Mouse (Mus musculus) layer of hippocampus, adult 9-10 months (tissue): ENCODE results near the gene Mtg1.
"Not testable (repeated sequence)": the region's sequence is repeated elsewhere in the genome, so short reads cannot be mapped to it uniquely, and the experiment has no call there.

Experiments
- DNase-seq: peaks from one replicate; pipeline ENCODE4 v3.0.0; 2022; ENCODE audit warnings: low spot score

The Mtg1 gene

GRCm38 (mm10) chr7:140127911-140128310 is 9.5 kb upstream of the Mtg1 start:
- no peak for DNase-seq

- not testable (repeated sequence) for DNase-seq
Measured at GRCm38 (mm10) chr7:140132184-140132583, 5.2 kb upstream of the Mtg1 start.

GRCm38 (mm10) chr7:140134033-140134432 is 3.3 kb upstream of the Mtg1 start:
- not testable (repeated sequence) for DNase-seq

GRCm38 (mm10) chr7:140135106-140135770 is 2.1 kb upstream of the Mtg1 start:
- no peak for DNase-seq

- DNase-seq: no peak
Measured at GRCm38 (mm10) chr7:140138021-140138310, 602 bp downstream of the Mtg1 start.

GRCm38 (mm10) chr7:140141350-140141749 is 4.0 kb downstream of the Mtg1 start:
- no peak for DNase-seq

GRCm38 (mm10) chr7:140144550-140144949 is 7.2 kb downstream of the Mtg1 start:
- DNase-seq: no peak

GRCm38 (mm10) chr7:140153383-140153782 is 16.0 kb downstream of the Mtg1 start:
- no peak for DNase-seq

- DNase-seq: no peak
Measured at GRCm38 (mm10) chr7:140153829-140154217, 16.5 kb downstream of the Mtg1 start.

GRCm38 (mm10) chr7:140154218-140154927 is 17.0 kb downstream of the Mtg1 start, which contains the start of gene Sprn:
Sprn (minus strand) TSS chr7:140154877.
- no peak for DNase-seq

- DNase-seq: no peak
Measured at GRCm38 (mm10) chr7:140160363-140160762, 23.0 kb downstream of the Mtg1 start.

- no peak for DNase-seq
Measured at GRCm38 (mm10) chr7:140164664-140165063, 27.3 kb downstream of the Mtg1 start, which contains the start of gene Olfr522. Olfr522 (minus strand) TSS chr7:140164764.

- no peak for DNase-seq
Measured at GRCm38 (mm10) chr7:140167950-140168349, 30.6 kb downstream of the Mtg1 start.

GRCm38 (mm10) chr7:140169386-140169785 is 32.0 kb downstream of the Mtg1 start:
- DNase-seq: no peak

- no peak for DNase-seq
Measured at GRCm38 (mm10) chr7:140170863-140171262, 33.5 kb downstream of the Mtg1 start.

GRCm38 (mm10) chr7:140172936-140173335 is 35.6 kb downstream of the Mtg1 start, which contains the start of gene Olfr523:
Olfr523 (plus strand) TSS chr7:140173217.
- DNase-seq: no peak

GRCm38 (mm10) chr7:140179176-140179575 is 41.8 kb downstream of the Mtg1 start:
- DNase-seq: no peak

- no peak for DNase-seq
Measured at GRCm38 (mm10) chr7:140180692-140181091, 43.3 kb downstream of the Mtg1 start.

GRCm38 (mm10) chr7:140184206-140184605 is 46.8 kb downstream of the Mtg1 start:
- DNase-seq: no peak

- DNase-seq: no peak
Measured at GRCm38 (mm10) chr7:140186646-140187620, 49.6 kb downstream of the Mtg1 start.

GRCm38 (mm10) chr7:140187721-140188390 is 50.5 kb downstream of the Mtg1 start:
- peak; percentile 36 for DNase-seq
